Mouse (Mus musculus): Measurements from ENCODE around the gene March10. TPM values are rescaled to one million over a fixed set of nuclear protein-coding genes. Genes with fewer than 3 reads are reported as not detected.

The March10 gene
- polyA plus RNA-seq, 2 experiments, result not detected

DNA sequence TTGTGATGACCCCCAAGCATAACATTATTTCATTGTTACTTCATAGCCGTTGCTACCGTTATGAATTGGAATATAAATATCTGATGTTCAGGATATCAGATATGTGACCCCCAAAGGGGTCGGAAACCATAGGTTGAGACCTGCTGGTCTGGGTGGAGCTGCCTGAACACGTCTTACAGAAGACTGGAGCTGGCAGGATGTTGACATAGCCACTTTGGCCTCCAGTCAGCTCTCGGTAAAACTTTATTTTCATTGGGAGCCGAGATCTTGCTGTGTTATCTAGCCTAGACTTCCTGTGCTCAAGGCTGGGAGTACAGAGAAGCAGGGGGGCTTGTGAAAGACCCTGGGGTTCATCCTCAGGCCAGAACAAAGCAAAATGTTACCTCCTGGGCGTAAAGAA lies 100.2 kb downstream of the March10 start:
- TF ChIP-seq EP300 (IDR thresholded peaks at IDR 0.05; ENCODE audit: low read depth) (no peak), CTCF (IDR thresholded peaks at IDR 0.05; ENCODE audit: low read depth) (no peak)
- Histone ChIP-seq H3K27me3 (ENCODE audit: control insufficient read depth, insufficient read depth, low read length) (no peaks in the 10 kb centered on the region), H3K4me1 (replicated peaks; ENCODE audit: control insufficient read depth in 2 of 2, insufficient read depth in 2 of 2, low read length in 1 of 2) (peaks cover 0 to 8% of the 10 kb centered on the region in 2 experiments; a peak in 2 of 4 replicates), H3K9me3 (ENCODE audit: control insufficient read depth, low read length) (no peaks in the 10 kb centered on the region), H3K27ac (no peak overlapping the region), H3K36me3 (replicated peaks; ENCODE audit: control insufficient read depth, insufficient read depth, low read depth) (no peaks in the 10 kb centered on the region), H3K4me3 (ENCODE audit: insufficient read depth in 1 of 2, low read depth in 2 of 2, low read length in 2 of 2) (no peak overlapping the region), H3K9ac (replicated peaks) (no peak overlapping the region), H3K4me2 (ENCODE audit: low read depth) (no peak overlapping the region)
- DNase-seq (ENCODE audit: low read depth in 3 of 3, low spot score in 3 of 3), result no peak
- WGBS (ENCODE audit: insufficient replicate concordance), result 36% methylated on average over 7 of the region's 7 CpGs
- ATAC-seq (ENCODE audit: insufficient read depth), result no peak

DNA sequence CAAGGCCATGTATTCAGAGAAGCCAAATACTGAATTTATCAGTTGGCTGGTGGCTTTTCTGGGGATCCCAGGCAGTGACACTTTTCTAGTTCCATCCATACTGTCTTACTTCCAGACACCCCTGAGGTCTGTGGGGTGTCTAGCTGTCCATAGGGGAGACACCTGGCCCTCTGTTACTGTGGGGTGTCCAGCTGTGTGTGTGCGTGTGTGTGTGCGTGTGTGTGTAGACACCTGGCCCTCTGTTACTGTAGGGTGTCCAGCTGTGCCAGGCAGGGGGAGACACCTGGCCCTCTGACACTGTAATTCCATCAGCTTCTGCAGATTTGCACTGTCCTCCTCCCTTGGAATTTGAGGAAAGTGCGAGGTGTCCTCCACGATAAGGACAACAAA lies 102.6 kb downstream of the March10 start:
- Histone ChIP-seq H3K27me3 (ENCODE audit: control insufficient read depth, insufficient read depth, low read length) (no peaks in the 10 kb centered on the region), H3K27ac (no peak overlapping the region), H3K9me3 (ENCODE audit: control insufficient read depth, low read length) (no peaks in the 10 kb centered on the region), H3K36me3 (replicated peaks; ENCODE audit: control insufficient read depth, insufficient read depth, low read depth) (no peaks in the 10 kb centered on the region), H3K4me2 (ENCODE audit: low read depth) (no peak overlapping the region), H3K4me3 (ENCODE audit: insufficient read depth in 1 of 2, low read depth in 2 of 2, low read length in 2 of 2) (no peak overlapping the region), H3K4me1 (replicated peaks; ENCODE audit: control insufficient read depth in 2 of 2, insufficient read depth in 2 of 2, low read length in 1 of 2) (peaks cover 14 to 24% of the 10 kb centered on the region in 2 experiments), H3K9ac (replicated peaks) (no peak overlapping the region)
- DNase-seq (ENCODE audit: low read depth in 3 of 3, low spot score in 3 of 3), result no peak
- no peak for ATAC-seq (ENCODE audit: insufficient read depth)
- WGBS (ENCODE audit: insufficient replicate concordance), result 87% methylated on average over 4 of the region's 4 CpGs
- TF ChIP-seq CTCF (IDR thresholded peaks at IDR 0.05; ENCODE audit: low read depth) (no peak), EP300 (IDR thresholded peaks at IDR 0.05; ENCODE audit: low read depth) (no peak)

DNA sequence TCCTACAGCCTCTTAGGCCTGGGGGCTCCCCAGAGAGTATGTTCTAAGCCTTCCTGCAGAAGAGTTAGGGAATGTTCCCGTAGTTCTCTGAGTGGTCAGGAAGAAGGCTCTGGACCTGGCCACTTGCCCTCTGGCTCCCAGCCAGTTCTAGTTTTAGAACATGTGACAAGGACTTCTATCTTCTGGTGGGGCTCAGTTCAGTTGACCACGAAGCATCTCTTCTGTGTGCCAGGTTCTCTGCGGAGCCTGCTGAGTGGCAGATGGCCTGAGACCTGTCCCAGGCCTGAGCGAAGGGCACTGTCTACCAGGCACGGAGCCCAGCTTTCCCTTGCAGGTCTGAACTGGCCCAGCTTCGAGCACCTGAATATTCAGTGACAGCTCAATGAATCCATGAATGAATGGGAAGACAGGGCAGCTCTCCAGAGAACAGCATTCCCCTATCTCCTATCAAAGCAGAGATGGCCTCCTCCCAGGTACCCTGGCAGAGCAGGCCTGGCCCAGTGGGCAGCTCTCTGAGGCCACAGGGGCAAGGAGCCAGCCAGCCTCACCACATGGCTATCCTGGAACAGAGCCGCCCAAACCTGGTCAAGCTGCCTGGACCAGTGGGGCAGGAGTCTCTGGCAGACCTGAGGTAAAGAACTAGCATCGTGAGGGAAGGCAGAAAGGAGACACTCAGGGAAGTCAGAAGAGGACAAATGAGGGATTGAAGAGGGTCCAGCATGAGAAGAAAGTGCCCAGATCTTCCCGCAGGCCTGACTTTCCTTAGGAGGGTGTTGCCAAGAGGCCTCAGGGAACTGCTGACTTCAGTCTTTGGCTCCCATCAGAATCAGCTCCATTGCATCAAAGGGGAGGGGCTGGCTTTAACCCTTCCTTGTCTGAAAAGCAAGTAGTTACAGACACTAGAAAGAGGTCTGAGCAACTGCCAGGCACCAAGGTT lies 103.3 kb downstream of the March10 start:
- DNase-seq (ENCODE audit: low read depth in 3 of 3, low spot score in 3 of 3), result no peak
- no peak for ATAC-seq (ENCODE audit: insufficient read depth)
- no peaks in the 10 kb centered on the region for H3K9me3 ChIP-seq (ENCODE audit: control insufficient read depth, low read length)

DNA sequence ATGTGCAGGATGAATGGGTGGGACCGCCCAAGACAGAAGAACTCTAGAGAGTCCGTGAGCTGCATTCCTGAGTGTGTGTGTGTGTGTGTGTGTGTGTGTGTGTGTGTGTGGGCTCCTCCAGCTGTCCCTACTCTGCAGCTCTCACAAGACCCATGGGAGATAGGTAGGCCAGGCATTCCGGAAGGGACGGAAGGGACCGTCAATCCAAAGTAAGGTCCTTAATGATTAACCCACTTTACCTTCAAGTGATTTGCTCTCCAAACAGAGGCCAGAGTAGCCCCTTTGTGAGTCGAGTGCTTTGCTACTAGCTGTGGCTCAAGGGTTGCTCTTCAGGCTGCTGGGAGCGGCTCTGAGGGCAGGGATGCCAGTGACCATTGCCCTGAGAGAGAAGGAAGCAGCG lies 104.4 kb downstream of the March10 start:
- no peaks in the 10 kb centered on the region for H3K27me3 ChIP-seq (ENCODE audit: control insufficient read depth, insufficient read depth, low read length)
- H3K4me1 ChIP-seq (replicated peaks; ENCODE audit: control insufficient read depth in 2 of 2, insufficient read depth in 2 of 2, low read length in 1 of 2), result peaks cover 14 to 27% of the 10 kb centered on the region in 2 experiments
- no peak for DNase-seq (ENCODE audit: low read depth in 3 of 3, low spot score in 3 of 3)
- WGBS (ENCODE audit: insufficient replicate concordance), result 62% methylated on average over 8 of the region's 8 CpGs
- H3K4me3 ChIP-seq (ENCODE audit: insufficient read depth in 1 of 2, low read depth in 2 of 2, low read length in 2 of 2), result no peak overlapping the region
- TF ChIP-seq EP300 (IDR thresholded peaks at IDR 0.05; ENCODE audit: low read depth) (no peak), CTCF (IDR thresholded peaks at IDR 0.05; ENCODE audit: low read depth) (no peak)
- no peaks in the 10 kb centered on the region for H3K36me3 ChIP-seq (replicated peaks; ENCODE audit: control insufficient read depth, insufficient read depth, low read depth)
- ATAC-seq (ENCODE audit: insufficient read depth), result no peak
- no peak overlapping the region for H3K9ac ChIP-seq (replicated peaks)
- no peaks in the 10 kb centered on the region for H3K9me3 ChIP-seq (ENCODE audit: control insufficient read depth, low read length)
- H3K4me2 ChIP-seq (ENCODE audit: low read depth), result no peak overlapping the region
- no peak overlapping the region for H3K27ac ChIP-seq

More for the DNA sequence above, 103.3 kb downstream of the March10 start:
- H3K27ac ChIP-seq, result no peak overlapping the region
- H3K4me3 ChIP-seq (ENCODE audit: insufficient read depth in 1 of 2, low read depth in 2 of 2, low read length in 2 of 2), result no peak overlapping the region
- 60% methylated on average over 9 of the region's 9 CpGs for WGBS (ENCODE audit: insufficient replicate concordance)
- no peaks in the 10 kb centered on the region for H3K27me3 ChIP-seq (ENCODE audit: control insufficient read depth, insufficient read depth, low read length)
- TF ChIP-seq CTCF (IDR thresholded peaks at IDR 0.05; ENCODE audit: low read depth) (no peak), EP300 (IDR thresholded peaks at IDR 0.05; ENCODE audit: low read depth) (no peak)
- no peak overlapping the region for H3K4me2 ChIP-seq (ENCODE audit: low read depth)
- H3K4me1 ChIP-seq (replicated peaks; ENCODE audit: control insufficient read depth in 2 of 2, insufficient read depth in 2 of 2, low read length in 1 of 2), result peaks cover 14 to 26% of the 10 kb centered on the region in 2 experiments
- no peak overlapping the region for H3K9ac ChIP-seq (replicated peaks)
- no peaks in the 10 kb centered on the region for H3K36me3 ChIP-seq (replicated peaks; ENCODE audit: control insufficient read depth, insufficient read depth, low read depth)

DNA sequence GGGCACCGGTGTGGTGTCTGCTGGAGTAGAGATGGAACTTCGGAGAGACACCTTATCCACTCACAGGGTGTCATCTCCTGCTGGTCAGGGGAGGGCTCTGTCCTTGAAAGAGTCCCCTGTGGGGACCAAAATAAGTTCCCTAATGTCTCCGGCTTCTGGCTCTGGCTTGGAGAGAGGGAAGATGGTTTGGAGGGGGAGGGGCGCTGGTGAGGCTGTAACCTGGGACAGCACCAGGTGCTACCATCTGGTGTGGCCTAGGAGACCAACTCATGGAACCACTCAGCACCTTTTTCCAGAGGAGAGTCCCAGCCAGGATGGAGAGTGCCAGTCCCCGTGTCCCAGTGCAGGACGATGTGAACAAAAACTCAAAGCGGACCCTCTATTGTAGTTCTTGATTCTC lies 105.9 kb downstream of the March10 start:
- Histone ChIP-seq H3K27ac (no peak overlapping the region), H3K36me3 (replicated peaks; ENCODE audit: control insufficient read depth, insufficient read depth, low read depth) (no peaks in the 10 kb centered on the region), H3K27me3 (ENCODE audit: control insufficient read depth, insufficient read depth, low read length) (no peaks in the 10 kb centered on the region), H3K9ac (replicated peaks) (no peak overlapping the region), H3K4me3 (ENCODE audit: insufficient read depth in 1 of 2, low read depth in 2 of 2, low read length in 2 of 2) (no peak overlapping the region), H3K9me3 (ENCODE audit: control insufficient read depth, low read length) (no peaks in the 10 kb centered on the region), H3K4me2 (ENCODE audit: low read depth) (no peak overlapping the region), H3K4me1 (replicated peaks; ENCODE audit: control insufficient read depth in 2 of 2, insufficient read depth in 2 of 2, low read length in 1 of 2) (peaks cover 14 to 19% of the 10 kb centered on the region in 2 experiments)
- ATAC-seq (ENCODE audit: insufficient read depth) (no peak), DNase-seq (ENCODE audit: low read depth in 3 of 3, low spot score in 3 of 3) (no peak)
- 79% methylated on average over 7 of the region's 7 CpGs for WGBS (ENCODE audit: insufficient replicate concordance)
- TF ChIP-seq CTCF (IDR thresholded peaks at IDR 0.05; ENCODE audit: low read depth) (no peak), EP300 (IDR thresholded peaks at IDR 0.05; ENCODE audit: low read depth) (no peak)

Measured in liver, embryonic 14.5 days (tissue).